Mouse (Mus musculus): ENCODE results near the gene Phkg2.

GRCm38 (mm10) chr7:127614511-127614890 is 41.4 kb downstream of the Phkg2 start:
- TF ChIP-seq CHD2 (IDR thresholded peaks at IDR 0.05; ENCODE audit: low read depth, low read length) (no peak), MAFK (IDR thresholded peaks at IDR 0.05; ENCODE audit: insufficient read depth, low read depth, low read length) (no peak)

Data from ES-E14 (cell line).